In the genomic region with DNA sequence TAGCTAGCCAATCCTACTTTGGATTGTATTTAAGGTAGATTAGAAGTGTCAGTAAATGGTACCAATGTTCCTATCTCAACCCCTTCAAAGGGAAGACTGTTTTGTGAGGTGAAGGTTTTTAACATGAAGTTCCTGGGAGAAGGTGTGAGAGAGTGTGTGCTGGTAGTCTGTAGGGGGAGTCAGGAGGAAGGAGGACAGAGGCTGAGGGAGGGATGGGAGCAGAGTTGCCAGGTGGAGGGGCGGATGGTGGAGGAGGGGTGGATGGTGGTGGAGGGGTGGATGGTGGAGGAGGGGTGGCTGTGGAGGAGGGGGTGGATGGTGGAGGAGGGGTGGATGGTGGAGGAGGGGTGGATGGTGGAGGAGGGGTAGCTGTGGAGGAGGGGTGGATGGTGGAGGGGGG, we compare ENCODE assay signal across 34 mouse cellular contexts.
"Had no signal": no experiment of that assay in that cellular context is flagged by ENCODE, and none has a peak within 500 bp of the region (broad histone marks: within the 10 kb centered on the region; RNA-seq: fewer than 3 reads in every experiment).

No protein-coding gene starts in this region.

- H3K4me1 ChIP-seq: heart, embryonic 12.5 days; heart, embryonic 13.5 days; heart, embryonic 15.5 days; hindbrain, embryonic 10.5 days; hindbrain, embryonic 12.5 days; hindbrain, embryonic 13.5 days; hindbrain, embryonic 15.5 days; intestine, embryonic 15.5 days had no signal

- H3K9ac ChIP-seq: heart, embryonic 12.5 days; heart, embryonic 13.5 days; heart, embryonic 15.5 days; hindbrain, embryonic 12.5 days; hindbrain, embryonic 13.5 days; hindbrain, embryonic 15.5 days; intestine, embryonic 15.5 days; kidney, embryonic 15.5 days had no signal

- H3K4me3 ChIP-seq: heart, embryonic 12.5 days; heart, embryonic 13.5 days; heart, embryonic 15.5 days; hindbrain, embryonic 10.5 days; hindbrain, embryonic 12.5 days; hindbrain, embryonic 13.5 days; hindbrain, embryonic 15.5 days; intestine, embryonic 15.5 days; kidney, embryonic 15.5 days; layer of hippocampus, adult 2 months; left cerebral cortex, adult 2 months had no signal

- H3K36me3 ChIP-seq: heart, embryonic 12.5 days; heart, embryonic 13.5 days; heart, embryonic 15.5 days; hindbrain, embryonic 10.5 days; hindbrain, embryonic 12.5 days; hindbrain, embryonic 13.5 days; hindbrain, embryonic 15.5 days; intestine, embryonic 15.5 days; kidney, embryonic 15.5 days had no signal

- H3K27ac ChIP-seq: heart, embryonic 13.5 days; heart, embryonic 15.5 days; hindbrain, embryonic 10.5 days; hindbrain, embryonic 12.5 days; hindbrain, embryonic 13.5 days; hindbrain, embryonic 15.5 days; hindbrain, postnatal 0 days; intestine, embryonic 15.5 days; kidney, embryonic 15.5 days; kidney, postnatal 0 days; layer of hippocampus, adult 2 months; left cerebral cortex, adult 2 months had no signal

- H3K4me2 ChIP-seq: heart, embryonic 11.5 days; heart, embryonic 12.5 days; heart, embryonic 13.5 days; heart, embryonic 15.5 days; hindbrain, embryonic 12.5 days; hindbrain, embryonic 13.5 days; hindbrain, embryonic 15.5 days; intestine, embryonic 15.5 days; kidney, embryonic 15.5 days had no signal

- ATAC-seq: hindbrain, embryonic 16.5 days; hindbrain, postnatal 0 days; inflammation-experienced regulatory T-cells, adult 6 months; intestine, embryonic 15.5 days; intestine, embryonic 16.5 days; intestine, postnatal 0 days had no signal

- H3K9me3 ChIP-seq: heart, embryonic 12.5 days; heart, embryonic 13.5 days; heart, embryonic 15.5 days; hindbrain, embryonic 10.5 days; hindbrain, embryonic 12.5 days; hindbrain, embryonic 13.5 days; hindbrain, embryonic 15.5 days; intestine, embryonic 15.5 days; kidney, embryonic 15.5 days had no signal

- DNase-seq: heart, postnatal 10 days; heart, postnatal 14 days; heart, postnatal 36 days; heart, postnatal 4 days; kidney, adult 11 months; kidney, adult 18-20 months; kidney, adult 2 months; kidney, adult 8-10 months; kidney, adult 9 months; kidney, postnatal 10 days; kidney, postnatal 14 days; kidney, postnatal 25 days; kidney, postnatal 36 days; kidney, postnatal 4 days; layer of hippocampus, adult 9-11 months; layer of hippocampus, postnatal 36 days had no signal

- H3K27me3 ChIP-seq: heart, embryonic 12.5 days; heart, embryonic 13.5 days; heart, embryonic 15.5 days; hindbrain, embryonic 12.5 days; hindbrain, embryonic 13.5 days; hindbrain, embryonic 15.5 days; intestine, embryonic 15.5 days; kidney, embryonic 15.5 days had no signal
